ENCODE assay signal across 1 mouse cellular context in genomic region chrX:147537117-147537516, GRCm38 (mm10). TPM values are rescaled to one million over a fixed set of nuclear protein-coding genes. Genes with fewer than 3 reads are reported as not detected.
"Had no signal": no experiment of that assay in that cellular context is flagged by ENCODE, and none has a peak within 500 bp of the region (broad histone marks: within the 10 kb centered on the region; RNA-seq: fewer than 3 reads in every experiment).

No protein-coding gene starts in this region.

RNA-seq across cellular contexts. Expression of gene Lrch2, which starts 16.8 kb away (rescaled TPM):
- polyA plus RNA-seq: erythroblast, embryonic 14.5 days had no signal
